In the genomic region with DNA sequence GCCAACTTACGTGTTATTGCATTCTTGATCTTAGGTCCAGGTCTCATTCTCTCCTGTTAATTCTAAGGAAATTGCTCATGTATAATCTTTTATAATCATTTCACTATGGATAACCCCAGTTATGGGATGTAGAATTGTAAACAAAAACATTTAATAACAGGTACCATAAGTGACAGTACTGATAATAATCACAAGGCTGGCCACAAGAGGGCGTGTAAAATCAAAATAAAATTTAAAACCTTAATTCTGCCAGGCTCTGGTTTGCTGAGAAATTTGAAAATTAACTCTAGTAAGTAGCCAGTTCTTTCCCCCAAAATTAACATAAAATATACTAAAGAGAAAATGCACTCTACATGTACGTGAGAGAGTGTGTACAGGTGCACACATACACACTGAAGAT, we compare ENCODE assay signal across 13 mouse cellular contexts. TPM values are rescaled to one million over a fixed set of nuclear protein-coding genes. Genes with fewer than 3 reads are reported as not detected.
DNase-seq lines count a peak whose midpoint lies in the region; ATAC-seq and TF ChIP-seq lines count a peak whose summit lies in the region.
"Had no signal": no experiment of that assay in that cellular context is flagged by ENCODE, and none has a peak within 500 bp of the region (broad histone marks: within the 10 kb centered on the region; RNA-seq: fewer than 3 reads in every experiment).

No protein-coding gene starts in this region.

- H3K4me3 ChIP-seq in gastrocnemius, adult 2 months = no peak overlapping the region
- no peak overlapping the region for H3K4me3 ChIP-seq in limb, embryonic 14.5 days (replicated peaks; ENCODE audit: low read length)
- no peak overlapping the region for H3K4me3 ChIP-seq in limb, embryonic 10.5 days

- H3K27ac ChIP-seq in gastrocnemius, adult 2 months = no peak overlapping the region
- H3K27ac ChIP-seq in limb, embryonic 14.5 days (replicated peaks; ENCODE audit: low read depth, low read length) = no peak overlapping the region
- H3K27ac ChIP-seq in limb, embryonic 10.5 days = no peak overlapping the region

- H3K4me1 ChIP-seq in limb, embryonic 14.5 days (ENCODE audit: control insufficient read depth, insufficient read depth, low read length) = no peaks in the 10 kb centered on the region
- H3K4me1 ChIP-seq in limb, embryonic 10.5 days = no peaks in the 10 kb centered on the region

- H3K36me3 ChIP-seq in limb, embryonic 14.5 days (ENCODE audit: control insufficient read depth, insufficient read depth, low read length) = peaks cover 3% of the 10 kb centered on the region; the same call in 1 of the 2 replicates
- H3K36me3 ChIP-seq in limb, embryonic 10.5 days = no peaks in the 10 kb centered on the region

- intact Hi-C loops in gastrocnemius, adult 2 months (cut with DNase I) = no loop called here

- no peak for TF ChIP-seq POLR2A in limb, embryonic 14.5 days (IDR thresholded peaks at IDR 0.05; ENCODE audit: borderline replicate concordance, extremely low read depth, insufficient read depth, insufficient read length)

- 60% methylated on average over 3 of the region's 3 CpGs for WGBS in limb, embryonic 14.5 days
- 70% methylated on average over 3 of the region's 3 CpGs for WGBS in limb, embryonic 10.5 days

- H3K27me3 ChIP-seq in limb, embryonic 14.5 days (ENCODE audit: control insufficient read depth, insufficient read depth, low read length) = no peaks in the 10 kb centered on the region
- H3K27me3 ChIP-seq in limb, embryonic 10.5 days (ENCODE audit: low read depth, poor library complexity, severe bottlenecking) = no peaks in the 10 kb centered on the region

- TF ChIP-seq CTCF in gastrocnemius, adult 2 months (IDR thresholded peaks at IDR 0.05) = peak; percentile 44

- ATAC-seq in limb, embryonic 14.5 days (ENCODE audit: low FRiP score, low read depth) = no peak
- ATAC-seq in megakaryocyte progenitor cell, adult 5-6 weeks (replicated peaks; ENCODE audit: poor library complexity) = no peak

- DNase-seq in gastrocnemius, adult 2 months = no peak
- DNase-seq in gastrocnemius, postnatal 25 days = no peak
- peak; percentile 42 for DNase-seq in limb, embryonic 14.5 days (ENCODE audit: low spot score)
- no peak for DNase-seq in limb, embryonic 10.5 days (ENCODE audit: low spot score)
- peak; percentile 24 for DNase-seq in NIH3T3 (ENCODE audit: low read depth)
- peak; percentile 42 for DNase-seq in layer of hippocampus, adult 9-10 months (ENCODE audit: low spot score)
- DNase-seq in T-cell, adult 2 months (ENCODE audit: low spot score) = no peak
- DNase-seq: adrenal gland, postnatal 14 days; gastrocnemius, postnatal 10 days had no signal

- no peak overlapping the region for H3K9ac ChIP-seq in limb, embryonic 14.5 days (ENCODE audit: low read depth, low read length, severe bottlenecking)

- no peaks in the 10 kb centered on the region for H3K9me3 ChIP-seq in limb, embryonic 14.5 days (ENCODE audit: control insufficient read depth, low read length)
- H3K9me3 ChIP-seq in limb, embryonic 10.5 days (replicated peaks) = no peaks in the 10 kb centered on the region

- H3K4me2 ChIP-seq in limb, embryonic 14.5 days (replicated peaks; ENCODE audit: low read depth, low read length, severe bottlenecking) = no peak overlapping the region

RNA-seq across cellular contexts. Expression of a gene that starts 16.7 kb away (rescaled TPM):
- total RNA-seq in gastrocnemius, adult 2 months (2021) = 10 to 100 TPM; 10.9 to 18.5 TPM
- total RNA-seq in gastrocnemius, postnatal 25 days (2021) = 10 to 100 TPM; 12.2 to 14.5 TPM
- 16.0 and 26.9 TPM in 2 replicates for polyA plus RNA-seq in limb, embryonic 14.5 days (2012; rRNA removed)
- 43.8 and 49.6 TPM in 2 replicates for polyA plus RNA-seq in limb, embryonic 14.5 days (2014; fragmentation: Nextera tagmentation; extraction: Ambion mirVana)
- polyA plus RNA-seq in limb, embryonic 10.5 days (2016; fragmentation: Nextera tagmentation; extraction: Ambion mirVana) = 17.5 and 20.4 TPM in 2 replicates
- 28.9 and 30.6 TPM in 2 replicates for total RNA-seq in megakaryocyte progenitor cell, adult 5-6 weeks (2015)
- total RNA-seq in megakaryocyte progenitor cell, adult 5-6 weeks (2017) = 24.1 and 28.0 TPM in 2 replicates

RNA-seq across cellular contexts. Expression of a gene that starts 16.9 kb away (rescaled TPM):
- total RNA-seq in gastrocnemius, adult 2 months (2021) = under 1 TPM in 1 of 2 experiments, not detected in 1; 0.08 TPM
- total RNA-seq in gastrocnemius, postnatal 25 days (2021) = under 1 TPM in 1 of 2 experiments, not detected in 1; 0.10 TPM
- polyA plus RNA-seq in limb, embryonic 14.5 days (2012; rRNA removed) = 0.09 and 0.20 TPM in 2 replicates
- polyA plus RNA-seq in limb, embryonic 14.5 days (2014; fragmentation: Nextera tagmentation; extraction: Ambion mirVana) = 0.11 and 0.18 TPM in 2 replicates
- 0.05 TPM in 2 replicates for polyA plus RNA-seq in limb, embryonic 10.5 days (2016; fragmentation: Nextera tagmentation; extraction: Ambion mirVana)
- total RNA-seq in megakaryocyte progenitor cell, adult 5-6 weeks (2015) = 0.05 and 0.15 TPM in 2 replicates
- total RNA-seq in megakaryocyte progenitor cell, adult 5-6 weeks (2017) = not detected in 2 replicates
- total RNA-seq: adrenal gland, postnatal 14 days had no signal

RNA-seq across cellular contexts. Expression of a gene that starts 47.3 kb away (rescaled TPM):
- not detected for total RNA-seq in gastrocnemius, adult 2 months (2021)
- total RNA-seq in gastrocnemius, postnatal 25 days (2021) = not detected
- 0.10 and 0.54 TPM in 2 replicates for polyA plus RNA-seq in limb, embryonic 14.5 days (2012; rRNA removed)
- 0.17 TPM in 1 of 2 replicates, not detected in the other for polyA plus RNA-seq in limb, embryonic 14.5 days (2014; fragmentation: Nextera tagmentation; extraction: Ambion mirVana)
- polyA plus RNA-seq in limb, embryonic 10.5 days (2016; fragmentation: Nextera tagmentation; extraction: Ambion mirVana) = not detected in 2 replicates
- total RNA-seq in megakaryocyte progenitor cell, adult 5-6 weeks (2015) = not detected in 2 replicates
- not detected in 2 replicates for total RNA-seq in megakaryocyte progenitor cell, adult 5-6 weeks (2017)
- total RNA-seq: adrenal gland, postnatal 14 days; gastrocnemius, postnatal 10 days; heart, postnatal 25 days had no signal
- polyA plus RNA-seq: neural tube, embryonic 14.5 days; urinary bladder, adult 2 months had no signal

Comparison
In these comparisons a context has a peak if more than half of its experiments do, and no peak if none do; other contexts are left out.
1. DNase-seq: peak in limb, embryonic 14.5 days (single experiment), NIH3T3 (single experiment) and layer of hippocampus, adult 9-10 months (single experiment); none in gastrocnemius, adult 2 months (single experiment), gastrocnemius, postnatal 25 days (single experiment), limb, embryonic 10.5 days (single experiment) and T-cell, adult 2 months (single experiment).